Mouse (Mus musculus) urinary bladder, postnatal 10 days (tissue): ENCODE results near the gene Gm20388.
A peak's percentile ranks its signal among the peaks of the same experiment; 100 is the strongest.
"Not testable (repeated sequence)": the region's sequence is repeated elsewhere in the genome, so short reads cannot be mapped to it uniquely, and the experiment has no call there.

Experiments used
- DNase-seq: peaks from one replicate; pipeline ENCODE4 v3.0.0; 2022; ENCODE audit warnings: low spot score

Gene Gm20388

GRCm38 (mm10) chr8:120644663-120645062, 734.0 kb downstream of the Gm20388 start:
- DNase-seq: no peak

- DNase-seq: no peak
Observed at GRCm38 (mm10) chr8:120647532-120647931, 736.9 kb downstream of the Gm20388 start, which contains the start of gene 1190005I06Rik. Gene 1190005I06Rik, minus strand, starts transcription at chr8:120647632.

- no peak for DNase-seq
Observed at GRCm38 (mm10) chr8:120656322-120657052, 745.8 kb downstream of the Gm20388 start.

GRCm38 (mm10) chr8:120657415-120657814, 746.8 kb downstream of the Gm20388 start:
- no peak for DNase-seq

- DNase-seq: no peak
Observed at GRCm38 (mm10) chr8:120664566-120664965, 753.9 kb downstream of the Gm20388 start.

GRCm38 (mm10) chr8:120665726-120666455, 755.2 kb downstream of the Gm20388 start:
- no peak for DNase-seq

- DNase-seq: no peak
Observed at GRCm38 (mm10) chr8:120666807-120667470, 756.3 kb downstream of the Gm20388 start.

- DNase-seq: peak; percentile 72
Observed at GRCm38 (mm10) chr8:120667561-120668373, 757.1 kb downstream of the Gm20388 start, which contains the start of the genes Gm27021 and Cox4i1. Gene Gm27021, minus strand, starts transcription at chr8:120668079. Gene Cox4i1, plus strand, starts transcription at chr8:120668222.

- no peak for DNase-seq
Observed at GRCm38 (mm10) chr8:120668374-120668905, 757.8 kb downstream of the Gm20388 start, which contains the start of gene Emc8. Gene Emc8, minus strand, starts transcription at chr8:120668573.

- DNase-seq: no peak
Observed at GRCm38 (mm10) chr8:120671775-120672174, 761.1 kb downstream of the Gm20388 start.

GRCm38 (mm10) chr8:120672626-120673229, 762.1 kb downstream of the Gm20388 start:
- DNase-seq: no peak

GRCm38 (mm10) chr8:120673298-120673697, 762.7 kb downstream of the Gm20388 start:
- no peak for DNase-seq

GRCm38 (mm10) chr8:120675718-120676117, 765.1 kb downstream of the Gm20388 start:
- no peak for DNase-seq

- DNase-seq: peak; percentile 71
Observed at GRCm38 (mm10) chr8:120678447-120678846, 767.8 kb downstream of the Gm20388 start.

GRCm38 (mm10) chr8:120679629-120680387, 769.2 kb downstream of the Gm20388 start:
- no peak for DNase-seq

GRCm38 (mm10) chr8:120680405-120680804, 769.8 kb downstream of the Gm20388 start:
- not testable (repeated sequence) for DNase-seq

- DNase-seq: no peak
Observed at GRCm38 (mm10) chr8:120681113-120681512, 770.5 kb downstream of the Gm20388 start.

GRCm38 (mm10) chr8:120683602-120684001, 773.0 kb downstream of the Gm20388 start:
- DNase-seq: peak; percentile 43

GRCm38 (mm10) chr8:120684082-120684481, 773.4 kb downstream of the Gm20388 start:
- no peak for DNase-seq

- DNase-seq: no peak
Observed at GRCm38 (mm10) chr8:120685097-120685496, 774.5 kb downstream of the Gm20388 start.
